Mouse (Mus musculus) olfactory bulb, adult 2 months (tissue): ENCODE data around the gene Chrna5.

ENCODE experiments used
- CTCF ChIP-seq: fragments of 200-500 bp; IDR thresholded peaks from 2 replicates; pipeline ENCODE4 v1.5.1; 2012; ENCODE audit warnings: low read depth, mild to moderate bottlenecking, low read length, moderate library complexity; ENCODE audit not compliant: insufficient read depth
- POLR2A ChIP-seq: fragments of 200-500 bp; IDR thresholded peaks from 2 replicates; pipeline ENCODE4 v1.6.1; 2012; ENCODE audit warnings: mild to moderate bottlenecking, low read depth, low read length, moderate library complexity; ENCODE audit not compliant: insufficient read depth

GRCm38 (mm10) chr9:54982401-54982800, 1.7 kb downstream of the Chrna5 start:
- TF ChIP-seq POLR2A (no peak), CTCF (no peak)
